Mouse (Mus musculus): Measurements from ENCODE around the gene Ndufs4. TPM values are rescaled to one million over a fixed set of nuclear protein-coding genes. Genes with fewer than 3 reads are reported as not detected.

Gene Ndufs4
- total RNA-seq (2023): 78.0 TPM

GRCm38 (mm10) chr13:114388211-114388965 is at the start of gene Ndufs4:
TSS of gene Ndufs4 (minus strand) at chr13:114388258.

Other genes starting within 250 kb of the Ndufs4 start
- gene Fst, start 70.7 kb upstream of the Ndufs4 start, total RNA-seq (2023): 1.7 TPM